ENCODE assay signal across 22 mouse cellular contexts in genomic region chr11:100780247-100780646, GRCm38 (mm10). TPM values are rescaled to one million over a fixed set of nuclear protein-coding genes. Genes with fewer than 3 reads are reported as not detected.
"Had no signal": no experiment of that assay in that cellular context is flagged by ENCODE, and none has a peak within 500 bp of the region (broad histone marks: within the 10 kb centered on the region; RNA-seq: fewer than 3 reads in every experiment).

No protein-coding gene starts in this region.

- DNase-seq: lung, adult 18-20 months; lung, embryonic 14.5 days; lung, postnatal 10 days; lung, postnatal 4 days; midbrain, embryonic 14.5 days; right cerebral cortex, postnatal 14 days; thymus, adult 2 months; thymus, postnatal 25 days; thymus, postnatal 4 days had no signal

- H3K27me3 ChIP-seq: midbrain, embryonic 12.5 days; neural tube, embryonic 13.5 days; neural tube, embryonic 15.5 days; stomach, embryonic 15.5 days had no signal

- H3K9me3 ChIP-seq: midbrain, embryonic 10.5 days; midbrain, embryonic 12.5 days; neural tube, embryonic 13.5 days; neural tube, embryonic 15.5 days; stomach, embryonic 15.5 days had no signal

- H3K4me1 ChIP-seq: midbrain, embryonic 10.5 days; midbrain, embryonic 12.5 days; neural tube, embryonic 13.5 days; neural tube, embryonic 15.5 days; stomach, embryonic 15.5 days had no signal

- ATAC-seq: midbrain, embryonic 16.5 days had no signal

- H3K9ac ChIP-seq: lung, embryonic 14.5 days; midbrain, embryonic 12.5 days; neural tube, embryonic 13.5 days; neural tube, embryonic 15.5 days; stomach, embryonic 15.5 days had no signal

- H3K27ac ChIP-seq: midbrain, embryonic 10.5 days; midbrain, embryonic 12.5 days; neural tube, embryonic 13.5 days; neural tube, embryonic 15.5 days; stomach, embryonic 15.5 days; stomach, postnatal 0 days had no signal

- H3K4me3 ChIP-seq: midbrain, embryonic 10.5 days; midbrain, embryonic 12.5 days; myocyte; neural tube, embryonic 13.5 days; neural tube, embryonic 15.5 days; stomach, embryonic 15.5 days had no signal

- H3K4me2 ChIP-seq: lung, embryonic 14.5 days; midbrain, embryonic 12.5 days; neural tube, embryonic 13.5 days; neural tube, embryonic 15.5 days; stomach, embryonic 15.5 days had no signal

RNA-seq across cellular contexts. Expression of gene Hcrt, which starts 17.5 kb away (rescaled TPM):
- total RNA-seq: megakaryocyte, adult 5-6 weeks; megakaryocyte-erythroid progenitor cell, adult 5-6 weeks had no signal
- polyA plus RNA-seq: lung, embryonic 14.5 days; lung, embryonic 16.5 days; midbrain, embryonic 12.5 days; midbrain, embryonic 14.5 days; myocyte; neural tube, embryonic 11.5 days; neural tube, embryonic 13.5 days; stomach, embryonic 15.5 days; stomach, postnatal 0 days; urinary bladder, adult 2 months had no signal

RNA-seq across cellular contexts. Expression of gene Kcnh4, which starts 20.5 kb away (rescaled TPM):
- total RNA-seq: megakaryocyte, adult 5-6 weeks; megakaryocyte-erythroid progenitor cell, adult 5-6 weeks had no signal
- polyA plus RNA-seq: lung, embryonic 14.5 days; lung, embryonic 16.5 days had no signal
